Mouse (Mus musculus) G1E (cell line): ENCODE measurements around the gene Calr.

Source experiments
- CTCF ChIP-seq: IDR thresholded peaks from 2 replicates; pipeline ENCODE4 v1.5.1; 2012; ENCODE audit warnings: low read depth, low read length, inconsistent platforms, mixed read lengths
- GATA1 ChIP-seq: IDR thresholded peaks from 2 replicates; pipeline ENCODE4 v1.6.1; 2012; ENCODE audit warnings: borderline replicate concordance, low read length, inconsistent platforms, mixed read lengths
- POLR2AphosphoS5 ChIP-seq: IDR thresholded peaks from 2 replicates; pipeline ENCODE4 v1.6.1; 2012; ENCODE audit warnings: low read depth, low read length, inconsistent platforms; ENCODE audit not compliant: insufficient replicate concordance

DNA sequence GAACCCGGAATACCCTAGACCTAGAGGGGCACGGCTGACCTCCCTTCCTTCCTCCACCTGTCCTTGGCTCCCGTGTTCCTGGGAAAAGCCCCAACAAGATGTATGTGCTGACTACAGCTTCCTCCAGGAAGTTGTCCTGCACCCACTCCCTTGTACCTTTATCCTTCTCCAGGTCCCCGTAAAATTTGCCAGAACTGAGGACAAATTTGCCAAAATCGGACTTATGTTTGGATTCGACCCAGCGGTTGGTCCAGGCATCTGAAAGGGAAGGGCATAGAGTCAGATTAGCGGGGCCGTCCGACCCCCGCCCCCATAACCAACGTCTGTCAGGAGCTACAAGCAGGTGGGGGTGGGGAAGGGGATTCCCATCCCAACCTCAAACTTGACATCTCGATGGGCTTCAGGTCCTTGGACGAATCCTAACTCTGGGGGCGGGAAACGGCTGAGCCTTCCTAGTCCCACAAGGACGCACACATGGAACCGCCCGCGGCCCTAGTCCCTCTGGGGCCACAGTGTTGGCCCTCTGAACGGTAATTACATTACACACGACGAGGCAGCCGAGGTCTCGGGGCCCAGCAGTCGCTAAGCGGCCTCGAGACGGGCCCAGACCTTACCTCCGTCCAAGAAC is 526 bp downstream of the Calr start:
- no peak for TF ChIP-seq CTCF
- TF ChIP-seq POLR2AphosphoS5 = no peak; the same call in none of the 2 replicates
- no peak for TF ChIP-seq GATA1
